Mouse (Mus musculus) ES-E14 (cell line): ENCODE measurements around the gene Fbxl16. TPM values are rescaled to one million over a fixed set of nuclear protein-coding genes. Genes with fewer than 3 reads are reported as not detected.

ENCODE experiments used
- DNase-seq: peaks from one replicate; pipeline ENCODE4 v3.0.0-alpha.2; 2013; ENCODE audit warnings: low read depth, low spot score
- H3K27ac ChIP-seq: 2 replicates; pipeline ENCODE4 v1.5.1; 2012; ENCODE audit warnings: low read depth, mild to moderate bottlenecking, low read length, moderate library complexity, mixed read lengths; ENCODE audit not compliant: poor library complexity, insufficient read depth, severe bottlenecking
- H3K36me3 ChIP-seq: 2 replicates; pipeline ENCODE4 v1.6.1; 2012; ENCODE audit warnings: mild to moderate bottlenecking, low read length, moderate library complexity, mixed read lengths; ENCODE audit not compliant: control insufficient read depth, poor library complexity, insufficient read depth, severe bottlenecking
- H3K4me1 ChIP-seq, 2 experiments: fragments of 150-350 bp in 1 of 2; sonication (generic) in 1 of 2; 2 replicates each; pipeline ENCODE4 v1.6.1; 2012; ENCODE audit warnings: low read length in 2 of 2, mild to moderate bottlenecking in 1 of 2, mixed read lengths in 1 of 2; ENCODE audit not compliant: control insufficient read depth in 2 of 2, insufficient read depth in 2 of 2, poor library complexity in 1 of 2
- H3K4me3 ChIP-seq, 2 experiments: fragments of 150-350 bp in 1 of 2; sonication (generic) in 1 of 2; 2 replicates each; pipeline ENCODE4 v1.5.1; 2012; ENCODE audit warnings: low read length in 2 of 2, low read depth in 1 of 2, mild to moderate bottlenecking in 1 of 2, mixed read lengths in 1 of 2; ENCODE audit not compliant: insufficient read depth in 1 of 2, poor library complexity in 1 of 2, severe bottlenecking in 1 of 2
- H3K9ac ChIP-seq: 2 replicates; pipeline ENCODE4 v1.6.1; 2012; ENCODE audit warnings: low read depth, mild to moderate bottlenecking, low read length, mixed read lengths; ENCODE audit not compliant: poor library complexity, insufficient read depth, severe bottlenecking
- H3K9me3 ChIP-seq: fragments of 150-350 bp; sonication (generic); 2 replicates; pipeline ENCODE4 v1.6.1; 2012; ENCODE audit warnings: low read depth, mild to moderate bottlenecking, low read length; ENCODE audit not compliant: control insufficient read depth, insufficient read depth
- CHD2 ChIP-seq: IDR thresholded peaks from 2 replicates; pipeline ENCODE4 v1.6.1; 2014; ENCODE audit warnings: mild to moderate bottlenecking, low read depth, low read length, inconsistent platforms
- HCFC1 ChIP-seq: IDR thresholded peaks from 2 replicates; pipeline ENCODE4 v1.6.1; 2012; ENCODE audit warnings: low read length, inconsistent platforms, borderline replicate concordance; ENCODE audit not compliant: insufficient read depth
- MAFK ChIP-seq: IDR thresholded peaks from 2 replicates; pipeline ENCODE4 v1.6.1; 2014; ENCODE audit warnings: mild to moderate bottlenecking, low read depth, low read length, inconsistent platforms; ENCODE audit not compliant: insufficient read depth
- ZC3H11A ChIP-seq: IDR thresholded peaks from 2 replicates; pipeline ENCODE4 v1.6.1; 2012; ENCODE audit warnings: low read depth, mild to moderate bottlenecking, inconsistent platforms, low read length, borderline replicate concordance
- ZNF384 ChIP-seq: IDR thresholded peaks from 2 replicates; pipeline ENCODE4 v1.6.1; 2012; ENCODE audit warnings: low read depth, low read length, inconsistent platforms
- in situ Hi-C, 2 experiments: fragments of 600-800 bp; cut with MboI; formaldehyde crosslinking; loops; one replicate each; pipeline ENCODE4 v1.15.1; 2025; ENCODE audit warnings: low sequenced_read_pairs in 2 of 2, inconsistent platforms in 1 of 2; ENCODE audit not compliant: unreplicated experiment in 2 of 2
- total RNA-seq: library from RNA; depleted of rRNA; stranded (reverse); fragments of 300-350 nt; gene quantifications from 2 replicates; pipeline ENCODE4 v1.2.3, GENCODE M21; 2012

Gene Fbxl16
- total RNA-seq, 1 experiment: 1.7 TPM

DNA sequence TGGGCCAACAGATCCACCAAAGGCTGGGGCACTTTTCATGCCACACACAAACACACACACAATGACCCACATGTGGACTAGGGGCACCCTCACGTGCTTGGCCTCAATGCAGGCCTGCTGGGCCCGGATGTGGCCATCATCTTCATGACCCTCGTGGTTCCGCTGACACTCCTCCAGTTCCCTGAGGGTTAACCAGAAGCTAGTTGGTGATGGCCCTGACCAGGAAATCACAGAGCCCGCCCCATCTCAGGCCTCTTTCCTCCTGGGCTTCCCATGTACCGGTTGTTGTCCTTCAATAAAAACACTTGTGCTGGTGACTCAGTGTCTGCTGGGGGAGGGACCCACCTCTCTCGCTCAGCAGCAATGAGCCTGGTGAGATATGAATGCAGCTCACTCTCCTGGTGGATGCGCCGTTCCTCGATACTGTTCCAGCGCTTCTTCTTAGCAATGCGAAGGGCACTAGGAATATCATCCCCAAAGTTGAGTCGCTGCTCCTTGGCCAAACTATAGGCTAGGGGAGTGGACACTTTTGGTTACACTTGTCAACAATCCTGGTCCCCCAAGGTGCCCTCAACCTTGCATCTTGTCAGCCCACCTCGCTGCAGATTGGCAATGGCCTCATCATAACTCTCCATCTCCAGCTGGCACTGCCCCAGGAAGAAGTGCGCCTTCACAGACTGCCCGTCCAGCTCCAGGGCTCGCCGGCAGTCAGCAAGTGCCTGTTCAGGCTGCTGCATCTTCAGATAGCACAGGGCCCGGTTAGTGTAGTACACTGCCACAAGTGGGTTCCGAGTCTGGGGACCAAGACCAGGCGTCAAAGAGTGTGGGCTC is 22.8 kb downstream of the Fbxl16 start:
- no peaks in the 10 kb centered on the region for H3K9me3 ChIP-seq
- TF ChIP-seq HCFC1: no peak
- no peak for TF ChIP-seq ZNF384
- no peak for TF ChIP-seq ZC3H11A
- TF ChIP-seq CHD2: no peak
- no peak for TF ChIP-seq MAFK
- DNase-seq: no peak
- H3K36me3 ChIP-seq: peaks cover 51% of the 10 kb centered on the region
- peak overlapping the region; percentile 96 to 97 for H3K4me3 ChIP-seq
- in situ Hi-C loops: no loop called here
- peaks cover 2 to 36% of the 10 kb centered on the region in 2 experiments; a peak in 1 of 4 replicates for H3K4me1 ChIP-seq
- H3K27ac ChIP-seq: no peak overlapping the region
- H3K9ac ChIP-seq: peak overlapping the region; percentile 97

- H3K27ac ChIP-seq: peak overlapping the region; percentile 86
- in situ Hi-C loops: no loop called here
- H3K9ac ChIP-seq: peak overlapping the region; percentile 97
- peak overlapping the region; percentile 96 to 97 for H3K4me3 ChIP-seq
- TF ChIP-seq CHD2: no peak
- TF ChIP-seq ZC3H11A: no peak
- peak; percentile 71 for TF ChIP-seq HCFC1
- peak; percentile 97 for DNase-seq
- no peaks in the 10 kb centered on the region for H3K9me3 ChIP-seq
- peaks cover 2 to 32% of the 10 kb centered on the region in 2 experiments; a peak in 1 of 4 replicates for H3K4me1 ChIP-seq
- peaks cover 43% of the 10 kb centered on the region for H3K36me3 ChIP-seq
Measured at GRCm38 (mm10) chr17:25832436-25833290, 23.8 kb downstream of the Fbxl16 start.

DNA sequence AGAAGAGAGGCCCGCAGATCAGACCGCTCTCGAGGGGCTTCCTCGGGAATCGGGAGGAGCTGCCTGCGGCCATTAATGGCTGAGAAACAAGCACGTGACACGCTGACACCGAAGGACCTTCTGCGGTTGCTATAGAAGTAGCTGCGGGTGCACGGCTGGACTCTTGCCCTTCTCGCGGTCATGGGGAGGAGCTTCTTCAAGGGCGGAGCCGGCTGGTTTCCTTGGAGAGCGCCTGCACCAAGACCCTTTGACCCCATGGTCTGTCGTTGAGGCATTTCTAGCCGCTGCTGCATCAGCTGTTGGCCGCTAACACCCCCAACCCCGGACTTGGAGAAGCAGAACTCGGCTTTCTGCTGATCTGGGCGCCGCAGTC is 24.4 kb downstream of the Fbxl16 start, which contains the start of gene Stub1:
Gene Stub1 (minus strand): TSS at position 114 of the 373 bp plus-strand sequence.
- H3K9me3 ChIP-seq: no peaks in the 10 kb centered on the region
- H3K9ac ChIP-seq: peak within 1 kb of the TSS; percentile 97
- peak within 1 kb of the TSS; percentile 86 for H3K27ac ChIP-seq
- in situ Hi-C loops: no loop called here
- H3K36me3 ChIP-seq: peaks cover 42% of the 10 kb centered on the region
- DNase-seq: peak; percentile 80
- TF ChIP-seq HCFC1 (no peak), ZC3H11A (no peak), CHD2 (no peak)
- peak within 1 kb of the TSS; percentile 96 to 97 for H3K4me3 ChIP-seq
- H3K4me1 ChIP-seq: peaks cover 2 to 29% of the 10 kb centered on the region in 2 experiments; a peak in 1 of 4 replicates

- TF ChIP-seq MAFK: no peak
- no peak for TF ChIP-seq HCFC1
- TF ChIP-seq ZC3H11A: no peak
- TF ChIP-seq CHD2: no peak
- no peak for TF ChIP-seq ZNF384
- in situ Hi-C loops: no loop called here
- peak overlapping the region; percentile 91 for H3K9ac ChIP-seq
- no peak overlapping the region for H3K27ac ChIP-seq
- no peak for DNase-seq
- peak overlapping the region; percentile 83 to 97 for H3K4me3 ChIP-seq
- peaks cover 46% of the 10 kb centered on the region for H3K36me3 ChIP-seq
- H3K9me3 ChIP-seq: no peaks in the 10 kb centered on the region
- peaks cover 2 to 26% of the 10 kb centered on the region in 2 experiments; a peak in 1 of 4 replicates for H3K4me1 ChIP-seq
Measured at GRCm38 (mm10) chr17:25833961-25834594, 25.2 kb downstream of the Fbxl16 start.
